Mouse (Mus musculus): ENCODE data around the gene Mcm10. TPM values are rescaled to one million over a fixed set of nuclear protein-coding genes. Genes with fewer than 3 reads are reported as not detected.

Mcm10 gene
- polyA plus RNA-seq, 1 experiment from 2014 or later, result 52.3 TPM

DNA sequence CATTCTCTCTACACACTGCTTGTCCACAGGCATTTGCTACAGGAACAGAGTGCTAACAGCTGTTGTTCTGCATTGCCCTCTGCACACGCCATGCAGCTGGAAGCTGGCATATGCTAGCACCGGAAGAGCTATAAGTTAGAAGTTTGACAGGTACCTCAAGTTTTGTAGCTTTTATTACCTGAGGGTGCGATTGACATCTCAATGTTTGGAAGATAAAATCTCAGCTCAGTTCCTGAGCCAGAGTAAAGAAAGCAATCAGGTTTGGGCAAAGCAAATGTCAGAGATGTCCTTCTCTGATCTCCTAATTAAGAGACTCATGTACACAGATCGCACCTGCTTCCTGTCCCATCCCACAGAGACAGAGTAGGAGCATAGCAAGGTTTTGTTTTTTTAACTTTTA lies 25.8 kb downstream of the Mcm10 start:
- Histone ChIP-seq H3K9ac (no peak overlapping the region), H3K9me3 (ENCODE audit: low read depth, low read length) (no peaks in the 10 kb centered on the region), H3K4me1 (ENCODE audit: insufficient read depth) (no peaks in the 10 kb centered on the region), H3K36me3 (ENCODE audit: insufficient read depth) (peaks cover 12% of the 10 kb centered on the region), H3K4me3 (ENCODE audit: low read depth, low read length) (no peak overlapping the region), H3K27me3 (ENCODE audit: insufficient read depth, low read length) (no peaks in the 10 kb centered on the region), H3K4me2 (no peak overlapping the region), H3K27ac (ENCODE audit: low read depth) (peak overlapping the region; percentile 72; the same call in 1 of the 2 replicates)
- DNase-seq (no peak), ATAC-seq (ENCODE audit: insufficient read depth) (no peak)
- no peak for TF ChIP-seq CTCF (IDR thresholded peaks at IDR 0.05; ENCODE audit: low read depth)
- WGBS, result 71% methylated on average over 4 of the region's 4 CpGs

DNA sequence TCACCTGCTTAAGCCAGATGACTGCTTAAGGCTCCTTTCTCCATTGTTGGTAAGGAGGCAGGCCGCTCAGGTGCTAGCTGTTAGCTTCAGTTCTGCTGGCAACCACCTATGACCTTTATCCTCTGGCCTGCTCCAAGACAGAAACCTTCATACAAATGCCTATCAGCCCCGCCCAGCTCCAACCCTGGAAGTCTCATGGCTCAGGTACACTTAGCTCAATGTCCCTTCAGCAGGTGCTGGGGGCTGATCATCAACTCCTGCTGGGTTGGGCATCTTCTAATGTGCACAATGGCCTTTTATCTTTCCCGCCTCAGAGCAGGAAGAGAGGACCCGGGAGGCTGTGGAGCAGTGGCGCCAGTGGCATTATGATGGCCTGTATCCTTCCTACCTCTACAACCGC lies 27.6 kb downstream of the Mcm10 start:
- Histone ChIP-seq H3K9ac (no peak overlapping the region), H3K27me3 (ENCODE audit: insufficient read depth, low read length) (no peaks in the 10 kb centered on the region), H3K36me3 (ENCODE audit: insufficient read depth) (no peaks in the 10 kb centered on the region), H3K4me1 (ENCODE audit: insufficient read depth) (no peaks in the 10 kb centered on the region), H3K4me2 (no peak overlapping the region), H3K27ac (ENCODE audit: low read depth) (no peak overlapping the region), H3K4me3 (ENCODE audit: low read depth, low read length) (no peak overlapping the region), H3K9me3 (ENCODE audit: low read depth, low read length) (no peaks in the 10 kb centered on the region)
- WGBS, result 74% methylated on average over 6 of the region's 6 CpGs
- DNase-seq, result no peak
- no peak for ATAC-seq (ENCODE audit: insufficient read depth)
- TF ChIP-seq CTCF (IDR thresholded peaks at IDR 0.05; ENCODE audit: low read depth), result no peak

DNA sequence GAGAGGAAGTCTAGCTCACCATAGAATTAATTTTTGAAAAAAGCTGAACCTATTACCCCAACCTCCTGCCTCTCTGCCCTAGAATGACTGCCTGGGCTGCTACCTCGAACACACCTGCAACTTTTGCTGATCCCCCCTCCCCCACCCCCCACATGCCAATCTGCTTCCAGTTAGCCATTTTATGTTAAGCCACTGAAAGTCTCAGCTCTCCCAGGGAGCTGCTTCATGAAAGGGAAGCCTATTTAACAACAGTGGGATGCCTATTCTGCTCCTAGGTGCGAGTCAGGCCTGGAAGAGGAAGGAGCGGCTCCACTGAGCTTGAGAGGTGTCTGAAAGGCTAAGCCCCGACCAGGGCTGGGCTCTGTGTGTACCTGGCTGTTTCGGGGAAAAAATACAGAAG lies 28.6 kb downstream of the Mcm10 start:
- Histone ChIP-seq H3K4me1 (ENCODE audit: insufficient read depth) (no peaks in the 10 kb centered on the region), H3K9ac (no peak overlapping the region), H3K27me3 (ENCODE audit: insufficient read depth, low read length) (no peaks in the 10 kb centered on the region), H3K9me3 (ENCODE audit: low read depth, low read length) (no peaks in the 10 kb centered on the region), H3K4me2 (no peak overlapping the region), H3K36me3 (ENCODE audit: insufficient read depth) (no peaks in the 10 kb centered on the region), H3K27ac (ENCODE audit: low read depth) (no peak overlapping the region), H3K4me3 (ENCODE audit: low read depth, low read length) (no peak overlapping the region)
- no peak for DNase-seq
- no peak for ATAC-seq (ENCODE audit: insufficient read depth)
- 25% methylated on average over 5 of the region's 5 CpGs for WGBS
- TF ChIP-seq CTCF (IDR thresholded peaks at IDR 0.05; ENCODE audit: low read depth), result no peak

DNA sequence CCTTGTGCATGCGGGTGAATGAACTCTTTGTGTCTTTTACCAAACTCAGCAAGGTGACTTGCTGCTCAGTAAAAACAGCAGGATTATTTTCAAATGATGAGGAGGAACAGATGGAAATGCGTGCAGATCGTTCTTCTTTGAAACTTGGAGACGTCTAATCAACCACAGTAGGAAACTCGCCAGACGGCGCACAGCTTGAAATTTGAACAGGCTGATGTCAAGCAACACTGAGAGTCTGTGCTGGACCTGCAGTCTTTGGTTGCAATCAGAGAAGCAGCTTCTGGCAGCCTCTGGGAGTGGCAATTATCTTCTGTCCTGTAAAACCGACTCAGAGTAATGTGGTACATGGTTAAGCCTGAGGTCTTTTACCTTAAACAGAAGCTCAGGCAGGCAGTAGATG lies 34.5 kb downstream of the Mcm10 start:
- 23% methylated on average over 8 of the region's 8 CpGs for WGBS
- H3K27me3 ChIP-seq (ENCODE audit: insufficient read depth, low read length), result no peaks in the 10 kb centered on the region
- TF ChIP-seq CTCF (IDR thresholded peaks at IDR 0.05; ENCODE audit: low read depth), result no peak
- H3K36me3 ChIP-seq (ENCODE audit: insufficient read depth), result no peaks in the 10 kb centered on the region
- no peaks in the 10 kb centered on the region for H3K9me3 ChIP-seq (ENCODE audit: low read depth, low read length)
- H3K4me1 ChIP-seq (ENCODE audit: insufficient read depth), result no peaks in the 10 kb centered on the region
- no peak overlapping the region for H3K9ac ChIP-seq
- H3K4me3 ChIP-seq (ENCODE audit: low read depth, low read length), result no peak overlapping the region
- H3K4me2 ChIP-seq, result no peak overlapping the region
- no peak overlapping the region for H3K27ac ChIP-seq (ENCODE audit: low read depth)
- DNase-seq (peak; percentile 12), ATAC-seq (ENCODE audit: insufficient read depth) (no peak)

DNA sequence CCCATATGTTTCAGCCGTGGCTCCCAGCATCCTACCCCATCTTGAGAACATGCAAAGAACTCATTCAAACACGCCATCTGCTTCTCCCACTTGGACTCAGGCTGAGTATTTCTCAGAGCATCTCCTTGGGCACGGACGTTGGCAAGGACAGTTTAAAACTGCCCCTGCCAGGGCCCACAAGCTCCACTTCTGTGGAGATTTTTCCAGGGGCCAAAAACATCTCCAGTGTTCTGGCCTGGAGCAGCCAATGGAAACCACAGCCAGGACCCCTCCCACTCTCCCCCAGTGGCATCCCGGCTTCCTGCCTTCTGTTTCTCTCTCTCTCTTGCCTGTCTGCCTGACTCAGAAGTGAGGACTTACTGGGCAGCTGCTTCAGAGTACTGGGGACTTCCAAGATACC lies 36.8 kb downstream of the Mcm10 start, which contains the start of gene Ucma:
Gene Ucma (plus strand): TSS at position 316 of the 400 bp plus-strand sequence.
- Histone ChIP-seq H3K9ac (no peak within 1 kb of the TSS), H3K36me3 (ENCODE audit: insufficient read depth) (no peaks in the 10 kb centered on the region), H3K4me3 (ENCODE audit: low read depth, low read length) (no peak within 1 kb of the TSS), H3K4me1 (ENCODE audit: insufficient read depth) (no peaks in the 10 kb centered on the region), H3K4me2 (no peak within 1 kb of the TSS), H3K27me3 (ENCODE audit: insufficient read depth, low read length) (no peaks in the 10 kb centered on the region), H3K9me3 (ENCODE audit: low read depth, low read length) (no peaks in the 10 kb centered on the region), H3K27ac (ENCODE audit: low read depth) (no peak within 1 kb of the TSS)
- 64% methylated on average over 5 of the region's 5 CpGs for WGBS
- ATAC-seq (ENCODE audit: insufficient read depth) (no peak), DNase-seq (no peak)
- no peak for TF ChIP-seq CTCF (IDR thresholded peaks at IDR 0.05; ENCODE audit: low read depth)

DNA sequence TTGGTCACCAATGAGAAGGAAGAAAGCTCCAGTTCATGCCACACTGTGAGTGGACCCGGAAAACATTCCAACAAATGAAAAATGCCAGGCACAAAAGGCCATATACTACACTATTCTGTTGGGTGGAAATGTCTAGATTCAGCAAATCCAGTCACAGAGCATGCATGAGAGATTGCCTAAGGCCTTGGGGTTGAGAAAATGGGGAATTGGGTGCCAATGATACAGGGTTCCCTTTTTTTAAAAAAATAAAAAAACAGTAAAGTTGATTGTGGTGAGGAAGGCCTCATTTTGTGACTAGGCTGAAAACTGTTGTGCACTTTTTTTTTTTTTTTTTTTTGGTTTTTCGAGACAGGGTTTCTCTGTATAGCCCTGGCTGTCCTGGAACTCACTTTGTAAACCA lies 43.5 kb downstream of the Mcm10 start:
- Histone ChIP-seq H3K4me2 (no peak overlapping the region), H3K27ac (ENCODE audit: low read depth) (no peak overlapping the region), H3K27me3 (ENCODE audit: insufficient read depth, low read length) (no peaks in the 10 kb centered on the region), H3K36me3 (ENCODE audit: insufficient read depth) (no peaks in the 10 kb centered on the region), H3K9me3 (ENCODE audit: low read depth, low read length) (no peaks in the 10 kb centered on the region), H3K9ac (no peak overlapping the region), H3K4me1 (ENCODE audit: insufficient read depth) (no peaks in the 10 kb centered on the region), H3K4me3 (ENCODE audit: low read depth, low read length) (no peak overlapping the region)
- 83% methylated on average over 1 of the region's 2 CpGs for WGBS
- no peak for TF ChIP-seq CTCF (IDR thresholded peaks at IDR 0.05; ENCODE audit: low read depth)
- no peak for DNase-seq
- no peak for ATAC-seq (ENCODE audit: insufficient read depth)

DNA sequence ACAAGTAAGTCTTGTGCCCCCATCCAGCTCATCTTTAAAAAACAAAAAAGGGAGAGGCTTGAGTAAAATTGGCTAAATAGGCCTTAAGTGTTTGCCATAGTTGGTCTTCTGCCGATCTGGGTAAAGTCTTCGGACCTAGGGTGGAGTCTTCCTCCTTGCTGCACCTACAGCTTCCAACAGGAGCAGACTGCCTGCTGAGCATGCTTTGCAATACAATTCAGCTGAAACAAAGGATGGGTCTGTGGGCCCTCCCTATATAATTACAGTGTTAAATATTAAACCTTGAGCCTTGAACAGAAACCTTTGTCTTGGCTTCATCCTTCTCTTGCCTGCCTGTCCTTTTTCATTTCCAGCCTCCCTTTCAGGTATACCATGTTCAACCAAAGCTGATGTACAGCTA lies 44.8 kb downstream of the Mcm10 start:
- DNase-seq (no peak), ATAC-seq (ENCODE audit: insufficient read depth) (no peak)
- TF ChIP-seq CTCF (IDR thresholded peaks at IDR 0.05; ENCODE audit: low read depth), result no peak
- Histone ChIP-seq H3K4me1 (ENCODE audit: insufficient read depth) (no peaks in the 10 kb centered on the region), H3K9ac (no peak overlapping the region), H3K27me3 (ENCODE audit: insufficient read depth, low read length) (no peaks in the 10 kb centered on the region), H3K4me3 (ENCODE audit: low read depth, low read length) (no peak overlapping the region), H3K36me3 (ENCODE audit: insufficient read depth) (no peaks in the 10 kb centered on the region), H3K9me3 (ENCODE audit: low read depth, low read length) (no peaks in the 10 kb centered on the region), H3K27ac (ENCODE audit: low read depth) (no peak overlapping the region), H3K4me2 (no peak overlapping the region)
- WGBS, result 90% methylated on average over 2 of the region's 2 CpGs

DNA sequence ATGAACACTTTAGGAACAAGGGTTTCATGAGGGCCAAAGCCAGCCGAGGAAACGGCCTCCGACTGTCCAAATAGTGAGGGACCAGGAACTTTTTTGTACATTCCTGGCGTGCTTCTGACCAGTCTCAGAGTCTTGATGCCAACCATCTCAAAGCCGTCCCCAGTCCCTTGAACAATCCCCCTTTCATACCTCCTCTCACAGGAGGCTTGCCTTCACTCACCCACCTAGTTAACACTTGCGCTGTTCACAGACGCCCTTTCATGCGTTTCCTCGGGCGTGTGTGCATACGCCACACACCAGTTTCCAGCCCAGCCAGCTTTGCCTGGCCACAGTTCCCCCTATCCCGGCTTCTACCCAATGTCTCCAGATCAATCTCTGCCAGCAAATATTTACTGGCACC lies 54.6 kb downstream of the Mcm10 start:
- Histone ChIP-seq H3K4me3 (ENCODE audit: low read depth, low read length) (no peak overlapping the region), H3K9ac (no peak overlapping the region), H3K27ac (ENCODE audit: low read depth) (peak overlapping the region; percentile 71; the same call in 1 of the 2 replicates), H3K4me1 (ENCODE audit: insufficient read depth) (no peaks in the 10 kb centered on the region), H3K27me3 (ENCODE audit: insufficient read depth, low read length) (no peaks in the 10 kb centered on the region), H3K9me3 (ENCODE audit: low read depth, low read length) (no peaks in the 10 kb centered on the region), H3K4me2 (no peak overlapping the region), H3K36me3 (ENCODE audit: insufficient read depth) (no peaks in the 10 kb centered on the region)
- DNase-seq, result peak; percentile 45
- ATAC-seq (ENCODE audit: insufficient read depth), result peak; percentile 66
- 71% methylated on average over 12 of the region's 12 CpGs for WGBS
- TF ChIP-seq CTCF (IDR thresholded peaks at IDR 0.05; ENCODE audit: low read depth), result no peak

Measured in lung, embryonic 14.5 days (tissue).